Mouse (Mus musculus) ES-E14 (cell line): ENCODE measurements around the gene Tulp3. TPM values are rescaled to one million over a fixed set of nuclear protein-coding genes. Genes with fewer than 3 reads are reported as not detected.
"Not testable (repeated sequence)": the region's sequence is repeated elsewhere in the genome, so short reads cannot be mapped to it uniquely, and the experiment has no call there.

Source experiments
- DNase-seq: peaks from one replicate; pipeline ENCODE4 v3.0.0-alpha.2; 2013; ENCODE audit warnings: low read depth, low spot score
- H3K27ac ChIP-seq: 2 replicates; pipeline ENCODE4 v1.5.1; 2012; ENCODE audit warnings: low read depth, mild to moderate bottlenecking, low read length, moderate library complexity, mixed read lengths; ENCODE audit not compliant: poor library complexity, insufficient read depth, severe bottlenecking
- H3K36me3 ChIP-seq: 2 replicates; pipeline ENCODE4 v1.6.1; 2012; ENCODE audit warnings: mild to moderate bottlenecking, low read length, moderate library complexity, mixed read lengths; ENCODE audit not compliant: control insufficient read depth, poor library complexity, insufficient read depth, severe bottlenecking
- H3K4me1 ChIP-seq, 2 experiments: fragments of 150-350 bp in 1 of 2; sonication (generic) in 1 of 2; 2 replicates each; pipeline ENCODE4 v1.6.1; 2012; ENCODE audit warnings: low read length in 2 of 2, mild to moderate bottlenecking in 1 of 2, mixed read lengths in 1 of 2; ENCODE audit not compliant: control insufficient read depth in 2 of 2, insufficient read depth in 2 of 2, poor library complexity in 1 of 2
- H3K4me3 ChIP-seq, 2 experiments: fragments of 150-350 bp in 1 of 2; sonication (generic) in 1 of 2; 2 replicates each; pipeline ENCODE4 v1.5.1; 2012; ENCODE audit warnings: low read length in 2 of 2, low read depth in 1 of 2, mild to moderate bottlenecking in 1 of 2, mixed read lengths in 1 of 2; ENCODE audit not compliant: insufficient read depth in 1 of 2, poor library complexity in 1 of 2, severe bottlenecking in 1 of 2
- H3K9ac ChIP-seq: 2 replicates; pipeline ENCODE4 v1.6.1; 2012; ENCODE audit warnings: low read depth, mild to moderate bottlenecking, low read length, mixed read lengths; ENCODE audit not compliant: poor library complexity, insufficient read depth, severe bottlenecking
- H3K9me3 ChIP-seq: fragments of 150-350 bp; sonication (generic); 2 replicates; pipeline ENCODE4 v1.6.1; 2012; ENCODE audit warnings: low read depth, mild to moderate bottlenecking, low read length; ENCODE audit not compliant: control insufficient read depth, insufficient read depth
- CHD2 ChIP-seq: IDR thresholded peaks from 2 replicates; pipeline ENCODE4 v1.6.1; 2014; ENCODE audit warnings: mild to moderate bottlenecking, low read depth, low read length, inconsistent platforms
- HCFC1 ChIP-seq: IDR thresholded peaks from 2 replicates; pipeline ENCODE4 v1.6.1; 2012; ENCODE audit warnings: low read length, inconsistent platforms, borderline replicate concordance; ENCODE audit not compliant: insufficient read depth
- MAFK ChIP-seq: IDR thresholded peaks from 2 replicates; pipeline ENCODE4 v1.6.1; 2014; ENCODE audit warnings: mild to moderate bottlenecking, low read depth, low read length, inconsistent platforms; ENCODE audit not compliant: insufficient read depth
- ZC3H11A ChIP-seq: IDR thresholded peaks from 2 replicates; pipeline ENCODE4 v1.6.1; 2012; ENCODE audit warnings: low read depth, mild to moderate bottlenecking, inconsistent platforms, low read length, borderline replicate concordance
- ZNF384 ChIP-seq: IDR thresholded peaks from 2 replicates; pipeline ENCODE4 v1.6.1; 2012; ENCODE audit warnings: low read depth, low read length, inconsistent platforms
- in situ Hi-C, 2 experiments: fragments of 600-800 bp; cut with MboI; formaldehyde crosslinking; loops; one replicate each; pipeline ENCODE4 v1.15.1; 2025; ENCODE audit warnings: low sequenced_read_pairs in 2 of 2, inconsistent platforms in 1 of 2; ENCODE audit not compliant: unreplicated experiment in 2 of 2
- total RNA-seq: library from RNA; depleted of rRNA; stranded (reverse); fragments of 300-350 nt; gene quantifications from 2 replicates; pipeline ENCODE4 v1.2.3, GENCODE M21; 2012

The Tulp3 gene
- total RNA-seq, 1 experiment, result 11.7 TPM

GRCm38 (mm10) chr6:128381254-128381653 is 25.6 kb upstream of the Tulp3 start:
- H3K36me3 ChIP-seq, result no peaks in the 10 kb centered on the region
- no peak overlapping the region for H3K27ac ChIP-seq
- no peak for DNase-seq
- no peaks in the 10 kb centered on the region for H3K4me1 ChIP-seq
- in situ Hi-C loops, result no loop called here
- H3K4me3 ChIP-seq, result no peak overlapping the region
- no peak for TF ChIP-seq HCFC1
- no peak for TF ChIP-seq CHD2
- TF ChIP-seq ZNF384, result no peak
- no peak for TF ChIP-seq ZC3H11A
- no peak for TF ChIP-seq MAFK
- no peaks in the 10 kb centered on the region for H3K9me3 ChIP-seq
- H3K9ac ChIP-seq, result no peak overlapping the region

GRCm38 (mm10) chr6:128380594-128381167 is 25.0 kb upstream of the Tulp3 start:
- H3K4me3 ChIP-seq, in situ Hi-C loops, H3K9ac ChIP-seq, H3K4me1 ChIP-seq, H3K9me3 ChIP-seq, H3K27ac ChIP-seq, H3K36me3 ChIP-seq, DNase-seq: not testable (repeated sequence)

- Histone ChIP-seq H3K4me1 (no peaks in the 10 kb centered on the region; a peak in 1 of 4 replicates), H3K9me3 (no peaks in the 10 kb centered on the region), H3K4me3 (no peak overlapping the region), H3K36me3 (no peaks in the 10 kb centered on the region; the same call in 1 of the 2 replicates), H3K9ac (no peak overlapping the region), H3K27ac (no peak overlapping the region)
- in situ Hi-C loops, result no loop called here
- no peak for DNase-seq
- TF ChIP-seq ZC3H11A (no peak), HCFC1 (no peak), CHD2 (no peak), MAFK (no peak), ZNF384 (no peak)
These were observed 24.0 kb upstream of the Tulp3 start for GRCm38 (mm10) chr6:128379636-128380035.

- DNase-seq, result no peak
- Histone ChIP-seq H3K4me1 (no peaks in the 10 kb centered on the region; a peak in 1 of 4 replicates), H3K9me3 (no peaks in the 10 kb centered on the region), H3K9ac (no peak overlapping the region), H3K36me3 (peaks cover 28% of the 10 kb centered on the region), H3K4me3 (no peak overlapping the region), H3K27ac (no peak overlapping the region)
- in situ Hi-C loops, result no loop called here
- TF ChIP-seq MAFK, result no peak
These were observed 20.9 kb upstream of the Tulp3 start for GRCm38 (mm10) chr6:128376371-128377085.

DNA sequence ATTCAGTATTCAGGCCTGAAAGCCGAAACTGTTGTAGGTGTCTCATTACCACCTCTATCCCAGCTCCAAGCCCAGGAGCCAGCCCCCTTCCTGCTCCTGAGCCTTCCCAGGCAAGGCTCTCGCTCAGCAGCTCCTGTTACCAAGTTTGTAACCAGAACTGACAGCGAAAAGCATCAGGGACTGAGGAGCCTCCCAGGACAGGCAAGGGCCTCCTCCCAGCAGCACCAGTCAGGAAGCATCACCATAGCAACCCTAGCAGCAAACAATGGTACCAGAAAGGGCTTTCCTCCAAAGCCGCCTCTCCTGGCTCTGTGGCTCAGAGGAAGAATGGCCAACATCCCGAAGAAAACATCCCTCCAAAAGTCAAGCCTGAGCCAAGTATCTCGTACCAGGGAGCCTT is 19.5 kb upstream of the Tulp3 start, which contains the start of the genes Tex52 and Gm44596:
Gene Tex52, plus strand, starts transcription at position 265 of the 400 bp plus-strand sequence.
Gene Gm44596, plus strand, starts transcription at position 312 of the 400 bp plus-strand sequence.
- H3K27ac ChIP-seq, result no peak within 1 kb of the TSS

More for the DNA sequence above, 19.5 kb upstream of the Tulp3 start, which contains the start of the genes Tex52 and Gm44596:
- Histone ChIP-seq H3K9ac (no peak within 1 kb of the TSS), H3K4me1 (no peaks in the 10 kb centered on the region; a peak in 1 of 4 replicates), H3K36me3 (peaks cover 41% of the 10 kb centered on the region), H3K4me3 (no peak within 1 kb of the TSS), H3K9me3 (no peaks in the 10 kb centered on the region)
- DNase-seq, result no peak
- in situ Hi-C loops, result no loop called here
- TF ChIP-seq ZC3H11A, result no peak
- TF ChIP-seq MAFK, result no peak
- TF ChIP-seq ZNF384, result no peak
